Mouse (Mus musculus) mature B cell (primary cell): ENCODE results near the gene Ankrd61.

Source experiments
- in situ Hi-C: fragments of 300-500 bp; cut with MboI; formaldehyde crosslinking; loops from 2 replicates; pipeline ENCODE4 v1.14.3; 2019

Gene Ankrd61

GRCm38 (mm10) chr5:143893396-143893795 is 4.1 kb downstream of the Ankrd61 start:
- in situ Hi-C loops, result no loop called here

GRCm38 (mm10) chr5:143892255-143892886 is 5.1 kb downstream of the Ankrd61 start:
- in situ Hi-C loops, result no loop called here

- in situ Hi-C loops, result no loop called here
These were observed 6.7 kb downstream of the Ankrd61 start for GRCm38 (mm10) chr5:143890741-143891140.

DNA sequence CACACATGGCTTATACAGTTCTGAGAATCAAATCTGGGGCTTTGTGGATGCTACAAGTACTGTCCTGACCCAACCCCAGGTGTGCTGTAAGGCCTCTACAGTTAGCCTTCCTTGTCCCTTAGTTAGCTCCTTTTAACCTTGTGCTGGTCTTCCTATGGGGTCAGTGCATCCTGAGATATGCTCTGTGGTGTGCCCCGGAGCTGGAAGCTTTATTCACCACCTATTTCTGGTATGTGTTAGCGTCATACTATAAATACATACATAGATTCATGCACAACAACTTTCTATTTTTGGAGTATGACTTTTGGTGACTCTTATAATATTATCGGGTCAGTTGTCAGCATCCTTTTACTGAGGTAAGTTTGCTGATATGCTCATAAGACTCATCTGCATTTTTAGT is 12.2 kb downstream of the Ankrd61 start:
- in situ Hi-C loops, result no loop called here

DNA sequence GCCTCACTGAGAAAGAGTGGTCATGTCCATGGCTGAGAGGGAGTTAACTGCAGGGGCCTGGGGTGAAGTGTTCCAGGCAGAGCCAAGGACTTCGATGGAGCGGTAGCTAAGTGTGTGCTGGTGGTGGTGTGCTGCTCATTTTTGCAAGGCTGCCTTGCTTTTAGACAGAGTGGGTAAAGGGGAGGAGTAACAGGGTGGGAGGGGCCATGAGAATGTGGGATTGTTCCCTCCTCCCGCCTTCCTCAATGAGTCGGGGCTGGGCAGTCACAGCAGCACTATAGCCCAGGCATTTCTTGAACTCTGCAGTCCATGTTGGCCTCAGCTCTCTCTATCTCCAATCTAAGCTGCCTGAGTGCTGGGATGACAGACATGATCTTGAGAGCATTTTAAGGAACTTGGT is 22.9 kb downstream of the Ankrd61 start:
- in situ Hi-C loops, result no loop called here

DNA sequence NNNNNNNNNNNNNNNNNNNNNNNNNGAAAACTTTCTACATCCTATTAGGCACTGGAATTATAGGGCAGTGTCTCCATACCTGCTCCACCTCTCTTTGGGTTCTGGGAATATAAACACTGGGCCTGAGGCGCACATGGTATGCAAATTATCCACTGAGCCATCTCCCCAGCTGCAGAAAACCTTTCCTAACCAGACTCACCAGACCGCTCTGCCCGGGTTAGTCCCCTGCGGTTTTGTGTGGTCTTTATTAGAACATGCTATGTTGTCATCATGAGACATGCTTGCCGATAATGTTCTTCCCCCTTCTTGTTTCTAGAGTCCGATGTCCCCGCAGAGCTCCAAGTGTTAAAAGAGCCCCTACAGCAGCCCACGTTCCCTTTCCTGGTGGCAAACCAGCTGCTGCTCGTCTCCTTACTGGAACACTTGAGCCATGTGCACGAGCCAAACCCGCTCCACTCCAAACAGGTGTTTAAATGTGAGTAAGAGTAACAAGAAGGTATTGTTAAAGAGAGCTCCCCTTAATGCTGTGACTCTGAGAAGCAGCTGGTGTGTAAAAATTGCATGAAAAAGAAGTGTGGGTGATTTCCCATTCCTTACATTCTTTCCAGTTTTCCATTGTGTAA is 25.8 kb downstream of the Ankrd61 start:
- in situ Hi-C loops, result no loop called here
